In the genomic region with DNA sequence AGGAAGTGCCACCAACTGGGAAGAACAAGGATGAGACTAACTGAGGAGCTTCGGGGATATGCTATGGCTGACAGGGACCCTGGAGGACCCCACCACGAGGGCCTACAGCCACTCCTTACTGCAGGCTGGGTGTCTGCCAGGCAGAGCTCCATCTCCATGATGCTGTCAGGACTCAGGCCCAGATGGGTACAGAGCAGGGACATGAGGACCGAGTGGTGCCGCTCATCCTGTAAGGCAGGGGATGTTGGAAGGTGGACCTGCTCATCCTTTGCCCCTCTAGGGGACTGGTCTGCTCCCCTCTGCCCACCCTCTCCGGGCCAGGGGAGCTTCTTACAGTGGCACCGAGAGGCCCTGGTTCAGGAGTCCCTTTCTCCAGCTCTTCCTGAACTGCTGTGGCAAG, we compare ENCODE assay signal across 33 mouse cellular contexts. TPM values are rescaled to one million over a fixed set of nuclear protein-coding genes. Genes with fewer than 3 reads are reported as not detected.
DNase-seq lines count a peak whose midpoint lies in the region; ATAC-seq lines count a peak whose summit lies in the region.
"Had no signal": no experiment of that assay in that cellular context is flagged by ENCODE, and none has a peak within 500 bp of the region (broad histone marks: within the 10 kb centered on the region; RNA-seq: fewer than 3 reads in every experiment).

No protein-coding gene starts in this region.

- peaks cover 38% of the 10 kb centered on the region for H3K4me1 ChIP-seq in megakaryocyte, embryonic 14.5 days

- DNase-seq in cerebellum, adult 8-10 months, result peak; percentile 28
- DNase-seq in cerebellum, postnatal 36 days, result no peak
- DNase-seq in cerebellum, adult 9-10 months, result peak; percentile 57
- peak; percentile 9 to 20 for DNase-seq in cerebellum, postnatal 14 days
- DNase-seq in lung, postnatal 25 days (ENCODE audit: low spot score), result no peak
- DNase-seq: adrenal gland, postnatal 14 days; B cell, adult 2 months; embryo, embryonic 11 days; gastrocnemius, postnatal 25 days; heart, adult 18-20 months; heart, postnatal 36 days; kidney, postnatal 4 days; lung, adult 18-20 months; retina, postnatal 1 day; right cerebral cortex, postnatal 14 days; thymus, postnatal 25 days had no signal

- H3K4me3 ChIP-seq in megakaryocyte, embryonic 14.5 days (replicated peaks), result peak overlapping the region; percentile 64
- H3K4me3 ChIP-seq: embryonic facial prominence, embryonic 13.5 days; forebrain, embryonic 15.5 days; hindbrain, embryonic 13.5 days; limb, embryonic 13.5 days; midbrain, embryonic 15.5 days had no signal

- H3K27me3 ChIP-seq in megakaryocyte, embryonic 14.5 days (replicated peaks), result no peaks in the 10 kb centered on the region
- H3K27me3 ChIP-seq: embryonic facial prominence, embryonic 13.5 days; forebrain, embryonic 15.5 days; hindbrain, embryonic 13.5 days; limb, embryonic 13.5 days; midbrain, embryonic 15.5 days; Patski; stomach, embryonic 15.5 days had no signal

- H3K36me3 ChIP-seq in megakaryocyte, embryonic 14.5 days (replicated peaks; ENCODE audit: low read length), result peaks cover 61% of the 10 kb centered on the region

- no peaks in the 10 kb centered on the region for H3K9me3 ChIP-seq in megakaryocyte, embryonic 14.5 days
- H3K9me3 ChIP-seq: embryonic facial prominence, embryonic 13.5 days; forebrain, embryonic 10.5 days; forebrain, embryonic 15.5 days; hindbrain, embryonic 13.5 days; limb, embryonic 13.5 days; midbrain, embryonic 10.5 days; midbrain, embryonic 15.5 days; stomach, embryonic 15.5 days had no signal

- ATAC-seq in megakaryocyte, adult 5-6 weeks (ENCODE audit: poor library complexity, severe bottlenecking), result no peak
- ATAC-seq: forebrain, embryonic 15.5 days; intestine, postnatal 0 days; lung, postnatal 0 days; midbrain, embryonic 15.5 days; Patski had no signal

RNA-seq across cellular contexts. Expression of a gene that starts 2.8 kb away (rescaled TPM):
- polyA plus RNA-seq in megakaryocyte, embryonic 14.5 days (2012; ENCODE audit: insufficient read depth, low replicate concordance), result 165 and 178 TPM in 2 replicates
- total RNA-seq in megakaryocyte, adult 5-6 weeks (2015), result 26.2 and 32.0 TPM in 2 replicates
- total RNA-seq in megakaryocyte, adult 5-6 weeks (2017), result 31.1 and 35.9 TPM in 2 replicates

RNA-seq across cellular contexts. Expression of a gene that starts 36.8 kb away (rescaled TPM):
- polyA plus RNA-seq in megakaryocyte, embryonic 14.5 days (2012; ENCODE audit: insufficient read depth, low replicate concordance), result 0.26 TPM in 1 of 2 replicates, not detected in the other
- total RNA-seq in megakaryocyte, adult 5-6 weeks (2015), result not detected in 2 replicates
- total RNA-seq in megakaryocyte, adult 5-6 weeks (2017), result not detected in 2 replicates
- total RNA-seq: gastrocnemius, adult 18-20 months; gastrocnemius, postnatal 25 days; heart, adult 18-20 months; heart, postnatal 36 days; MEL had no signal
- polyA plus RNA-seq: limb, embryonic 13.5 days; liver, embryonic 11.5 days; macrophage; Patski had no signal

RNA-seq across cellular contexts. Expression of a gene that starts 45.1 kb away (rescaled TPM):
- 0.11 TPM in 1 of 2 replicates, not detected in the other for polyA plus RNA-seq in megakaryocyte, embryonic 14.5 days (2012; ENCODE audit: insufficient read depth, low replicate concordance)
- total RNA-seq in megakaryocyte, adult 5-6 weeks (2015), result not detected in 2 replicates
- total RNA-seq in megakaryocyte, adult 5-6 weeks (2017), result not detected in 2 replicates
- polyA plus RNA-seq: macrophage had no signal

RNA-seq across cellular contexts. Expression of a gene that starts 50.7 kb away (rescaled TPM):
- polyA plus RNA-seq in megakaryocyte, embryonic 14.5 days (2012; ENCODE audit: insufficient read depth, low replicate concordance), result 12.4 and 22.6 TPM in 2 replicates
- not detected in 2 replicates for total RNA-seq in megakaryocyte, adult 5-6 weeks (2015)
- not detected in 2 replicates for total RNA-seq in megakaryocyte, adult 5-6 weeks (2017)
- total RNA-seq: gastrocnemius, adult 18-20 months; gastrocnemius, postnatal 25 days; MEL had no signal

Comparison
In these comparisons a context has a peak if more than half of its experiments do, and no peak if none do; other contexts are left out.
1. DNase-seq: peak in cerebellum, adult 8-10 months (single experiment), cerebellum, adult 9-10 months (single experiment) and cerebellum, postnatal 14 days (2 of 2); none in cerebellum, postnatal 36 days (0 of 2) and lung, postnatal 25 days (single experiment).